Mouse (Mus musculus) forebrain, embryonic 14.5 days (tissue): ENCODE results near the gene Nsd2. TPM values are rescaled to one million over a fixed set of nuclear protein-coding genes. Genes with fewer than 3 reads are reported as not detected.

Experiments
- ATAC-seq: fragments of 200-750 bp; cut with Nextera tagmentation; 2 replicates; pipeline ENCODE4 v1.8.0; 2017; ENCODE audit warnings: mild to moderate bottlenecking, moderate library complexity
- DNase-seq: peaks from one replicate; pipeline ENCODE4 v3.0.0-alpha.2; 2015; ENCODE audit warnings: low spot score
- H3K27ac ChIP-seq: fragments of 300-500 bp; sonication (generic); 2 replicates; pipeline ENCODE4 v1.5.1; 2014; ENCODE audit warnings: low read depth, mild to moderate bottlenecking, control low read depth, low read length, moderate library complexity
- H3K27me3 ChIP-seq: fragments of 300-500 bp; sonication (generic); replicated peaks from 2 replicates; pipeline ENCODE4 v1.6.1; 2014; ENCODE audit warnings: low read length, control low read depth, mixed read lengths; ENCODE audit not compliant: control insufficient read depth, insufficient read depth
- H3K36me3 ChIP-seq: fragments of 300-500 bp; sonication (generic); 2 replicates; pipeline ENCODE4 v1.6.1; 2014; ENCODE audit warnings: low read length, control low read depth; ENCODE audit not compliant: control insufficient read depth, insufficient read depth
- H3K4me1 ChIP-seq: fragments of 300-500 bp; sonication (generic); 2 replicates; pipeline ENCODE4 v1.6.1; 2014; ENCODE audit warnings: antibody characterized with exemption, low read length, control low read depth; ENCODE audit not compliant: control insufficient read depth, insufficient read depth
- H3K4me2 ChIP-seq: fragments of 300-500 bp; sonication (generic); 2 replicates; pipeline ENCODE4 v1.6.1; 2014; ENCODE audit warnings: mild to moderate bottlenecking, control low read depth, low read length
- H3K4me3 ChIP-seq: fragments of 300-500 bp; sonication (generic); 2 replicates; pipeline ENCODE4 v1.5.1; 2014; ENCODE audit warnings: low read depth, low read length, control low read depth
- H3K9ac ChIP-seq: fragments of 300-500 bp; sonication (generic); 2 replicates; pipeline ENCODE4 v1.6.1; 2014; ENCODE audit warnings: mild to moderate bottlenecking, low read length, control low read depth, moderate library complexity
- H3K9me3 ChIP-seq: fragments of 300-500 bp; sonication (generic); replicated peaks from 2 replicates; pipeline ENCODE4 v1.6.1; 2016; ENCODE audit warnings: low read length, control low read depth, mixed read lengths; ENCODE audit not compliant: control insufficient read depth
- WGBS: fragments of 180-500 bp; shearing (Covaris S2); extraction: QIAGEN DNeasy Blood & Tissue Kit; methylation state at CpG from one replicate; pipeline ENCODE4 v1.1.7; 2014; 5-methylcytosine and 5-hydroxymethylcytosine counted together
- polyA plus RNA-seq: library from polyadenylated mRNA; unstranded; fragments of >200 nt; fragmentation: Nextera tagmentation; extraction: Ambion mirVana; gene quantifications from 2 replicates; pipeline ENCODE4 v1.2.1, GENCODE M21; 2014

The Nsd2 gene
- polyA plus RNA-seq, 1 experiment from 2014 or later, result 78.7 TPM

DNA sequence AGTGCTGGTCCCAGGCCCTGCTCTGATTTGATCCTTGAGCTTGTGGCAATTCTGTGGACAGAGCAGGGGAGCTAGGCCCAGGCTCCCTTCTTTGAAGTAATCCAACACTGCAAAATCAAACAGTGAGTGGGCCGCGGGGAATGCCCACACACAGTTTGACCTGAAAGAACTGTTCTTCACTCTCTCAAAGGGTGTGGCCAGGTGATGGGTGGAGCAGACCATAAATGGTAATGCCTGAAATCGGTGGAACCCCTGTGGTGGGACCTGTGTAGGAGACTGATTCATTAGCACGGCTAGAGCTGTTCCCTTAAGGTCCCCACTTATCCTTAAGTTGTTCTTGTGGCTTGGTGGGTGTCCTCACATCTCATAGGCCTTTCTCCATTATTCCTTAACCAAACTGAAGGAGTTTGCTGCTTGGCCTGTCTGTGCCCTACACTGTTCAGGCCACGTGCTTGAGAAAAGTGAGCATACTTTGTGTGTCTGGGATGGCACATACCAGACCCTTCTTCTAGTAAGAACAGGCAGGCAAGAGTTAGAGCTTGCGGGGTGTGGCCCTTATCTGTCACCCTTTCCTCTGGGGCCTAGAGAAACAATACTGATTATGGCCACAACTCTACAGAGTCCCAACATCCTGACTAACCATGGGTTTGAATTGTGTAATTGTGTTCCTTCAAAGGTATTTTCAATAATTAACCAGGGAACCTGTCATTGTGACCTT lies 4.4 kb upstream of the Nsd2 start:
- no peak for ATAC-seq
- 84% methylated on average over 6 of the region's 6 CpGs for WGBS

DNA sequence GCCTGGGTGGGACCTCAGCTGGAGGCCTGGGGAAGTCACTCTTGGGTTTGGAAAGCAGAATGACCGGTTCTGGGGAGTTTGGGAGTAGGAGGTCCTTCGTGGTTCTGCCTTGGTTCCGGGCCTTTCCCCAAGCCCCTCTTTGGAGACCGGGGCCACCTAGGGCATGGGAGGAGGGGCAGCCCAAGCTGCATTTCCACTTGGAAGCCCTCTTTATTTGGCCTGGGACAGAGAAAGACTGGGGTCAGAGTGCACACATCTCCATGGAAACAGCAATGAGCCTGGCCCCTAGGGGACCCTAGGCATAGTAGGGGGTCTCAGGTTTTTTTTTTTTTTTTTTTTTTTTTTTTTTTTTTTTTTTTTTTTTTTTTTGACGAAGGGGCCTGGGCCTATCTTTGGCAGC lies 2.4 kb upstream of the Nsd2 start:
- no peak overlapping the region for H3K27ac ChIP-seq
- ATAC-seq, result no peak
- H3K4me1 ChIP-seq, result peaks cover 20% of the 10 kb centered on the region
- no peaks in the 10 kb centered on the region for H3K27me3 ChIP-seq
- no peak overlapping the region for H3K4me3 ChIP-seq
- no peak overlapping the region for H3K4me2 ChIP-seq
- no peak for DNase-seq
- H3K36me3 ChIP-seq, result no peaks in the 10 kb centered on the region
- H3K9me3 ChIP-seq, result no peaks in the 10 kb centered on the region
- 5% methylated on average over 5 of the region's 5 CpGs for WGBS
- H3K9ac ChIP-seq, result no peak overlapping the region

More for the DNA sequence above, 4.4 kb upstream of the Nsd2 start:
- Histone ChIP-seq H3K27me3 (no peaks in the 10 kb centered on the region), H3K4me2 (no peak overlapping the region), H3K9me3 (no peaks in the 10 kb centered on the region), H3K27ac (no peak overlapping the region), H3K4me3 (no peak overlapping the region), H3K36me3 (no peaks in the 10 kb centered on the region), H3K9ac (no peak overlapping the region), H3K4me1 (peaks cover 8% of the 10 kb centered on the region; the same call in 1 of the 2 replicates)
- no peak for DNase-seq

DNA sequence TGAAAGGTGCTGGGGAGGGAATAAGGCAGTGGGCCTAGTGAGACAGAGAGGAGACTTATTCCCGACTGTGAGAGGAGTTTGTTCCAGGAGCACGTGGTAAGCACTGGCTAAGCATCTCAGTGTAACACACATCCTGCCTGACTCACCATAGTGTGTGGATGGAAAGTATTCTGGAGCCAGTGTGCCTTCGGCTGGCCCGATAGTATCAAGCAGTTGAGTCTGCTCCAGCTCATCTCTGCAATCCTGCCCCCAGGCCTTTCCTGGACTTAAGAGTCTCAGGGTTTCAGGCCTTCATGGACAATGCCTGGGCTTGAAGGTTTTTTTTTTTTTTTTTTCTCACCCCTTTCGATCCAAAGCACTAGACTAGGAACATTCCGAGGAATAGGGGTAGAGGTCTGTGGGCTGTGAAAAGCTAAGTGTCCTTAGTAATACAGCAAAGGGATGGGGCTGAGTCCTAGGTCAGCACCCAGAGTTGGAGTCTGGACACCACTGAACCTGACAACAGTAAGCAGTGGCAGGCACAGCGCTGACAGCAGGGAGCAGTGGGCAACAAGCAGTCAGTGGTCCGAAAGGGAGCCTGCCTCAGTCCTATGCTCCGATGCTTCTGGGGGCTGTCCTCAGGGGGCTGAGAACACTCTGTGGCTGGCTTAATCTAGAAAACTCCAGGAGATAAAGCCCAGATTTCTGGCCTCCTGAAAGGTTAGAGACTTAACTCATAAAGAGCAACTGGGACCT lies 1.2 kb upstream of the Nsd2 start:
- H3K9ac ChIP-seq, result peak overlapping the region; percentile 100
- H3K4me3 ChIP-seq, result peak overlapping the region; percentile 100
- DNase-seq (peak; percentile 16), ATAC-seq (peak; percentile 29; the same call in 1 of the 2 replicates)
- H3K4me1 ChIP-seq, result peaks cover 25% of the 10 kb centered on the region
- no peaks in the 10 kb centered on the region for H3K27me3 ChIP-seq
- 7% methylated on average over 9 of the region's 9 CpGs for WGBS
- peak overlapping the region; percentile 81 for H3K4me2 ChIP-seq
- H3K27ac ChIP-seq, result peak overlapping the region; percentile 99
- 0 out of 2 replicates have a peak, but pooled peaks cover 4% of the 10 kb centered on the region for H3K36me3 ChIP-seq
- H3K9me3 ChIP-seq, result no peaks in the 10 kb centered on the region

GRCm38 (mm10) chr5:33820733-33821621 lies 452 bp downstream of the Nsd2 start:
- peak; percentile 25 for ATAC-seq
- H3K4me1 ChIP-seq, result peaks cover 35% of the 10 kb centered on the region
- WGBS, result under 1% methylated on average over 92 of the region's 121 CpGs

DNA sequence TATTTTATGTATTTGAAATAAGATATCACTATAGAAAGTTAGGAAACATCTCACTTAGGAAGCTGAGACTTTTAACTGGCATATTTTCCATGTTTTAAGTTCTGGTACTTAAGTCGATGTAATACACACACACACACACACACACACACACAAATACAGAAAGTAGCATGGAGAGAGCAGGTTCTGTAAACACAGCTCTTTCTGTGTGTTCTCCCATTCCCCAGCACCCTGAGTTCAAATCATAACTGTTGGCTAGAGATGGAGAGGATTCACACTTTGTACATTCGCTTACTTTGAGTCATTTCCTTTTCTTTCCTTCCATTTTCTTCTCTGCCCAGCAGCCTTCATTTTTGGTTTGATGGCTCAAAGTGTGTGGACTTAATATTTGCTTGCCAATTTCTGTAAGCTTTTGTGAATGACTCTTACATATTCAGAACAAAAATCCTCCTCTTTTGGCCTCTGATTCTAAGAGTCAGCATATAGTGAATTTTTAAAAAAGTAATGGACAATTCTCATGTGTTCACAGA lies 1.4 kb downstream of the Nsd2 start:
- Histone ChIP-seq H3K27me3 (no peaks in the 10 kb centered on the region), H3K36me3 (0 out of 2 replicates have a peak, but pooled peaks cover 4% of the 10 kb centered on the region), H3K4me2 (peak overlapping the region; percentile 77), H3K9me3 (no peaks in the 10 kb centered on the region), H3K4me1 (peaks cover 41% of the 10 kb centered on the region), H3K4me3 (peak overlapping the region; percentile 100), H3K27ac (no peak overlapping the region), H3K9ac (peak overlapping the region; percentile 100)
- no peak for DNase-seq
- 34% methylated on average over 2 of the region's 2 CpGs for WGBS
- ATAC-seq, result no peak

More at GRCm38 (mm10) chr5:33820733-33821621, 452 bp downstream of the Nsd2 start:
- H3K36me3 ChIP-seq, result 0 out of 2 replicates have a peak, but pooled peaks cover 4% of the 10 kb centered on the region
- H3K27me3 ChIP-seq, result no peaks in the 10 kb centered on the region
- peak overlapping the region; percentile 100 for H3K9ac ChIP-seq
- H3K27ac ChIP-seq, result peak overlapping the region; percentile 99
- no peaks in the 10 kb centered on the region for H3K9me3 ChIP-seq
- peak; percentile 55 for DNase-seq
- H3K4me2 ChIP-seq, result peak overlapping the region; percentile 77
- peak overlapping the region; percentile 100 for H3K4me3 ChIP-seq

GRCm38 (mm10) chr5:33822456-33822855 lies 1.9 kb downstream of the Nsd2 start:
- Histone ChIP-seq H3K27me3 (no peaks in the 10 kb centered on the region), H3K9me3 (no peaks in the 10 kb centered on the region), H3K9ac (peak overlapping the region; percentile 100; the same call in 1 of the 2 replicates), H3K4me3 (peak overlapping the region; percentile 100), H3K36me3 (0 out of 2 replicates have a peak, but pooled peaks cover 4% of the 10 kb centered on the region), H3K4me1 (peaks cover 41% of the 10 kb centered on the region), H3K27ac (no peak overlapping the region), H3K4me2 (peak overlapping the region; percentile 77)
- DNase-seq (peak; percentile 7), ATAC-seq (no peak)
- WGBS, result 10% methylated on average over 3 of the region's 3 CpGs

DNA sequence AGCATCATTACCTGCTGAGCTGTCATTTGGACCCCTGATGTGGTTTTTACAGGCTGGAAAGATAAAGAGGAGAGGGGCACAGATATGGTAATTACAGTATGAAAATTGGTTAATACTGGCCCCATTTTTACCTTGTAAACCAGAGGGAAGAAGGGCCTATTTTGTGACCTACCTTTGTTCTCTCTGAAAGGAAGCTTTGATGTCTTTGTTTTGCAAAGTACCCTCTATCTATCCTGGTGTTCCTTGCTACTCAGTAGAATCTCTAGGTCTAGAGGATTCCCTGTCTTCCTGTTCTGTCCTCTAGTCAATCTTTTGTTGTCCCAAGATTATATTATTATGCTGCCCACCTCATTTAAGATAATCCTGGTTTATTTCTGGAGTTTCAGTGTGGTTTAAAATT lies 5.5 kb downstream of the Nsd2 start:
- ATAC-seq, result no peak
- no peaks in the 10 kb centered on the region for H3K27me3 ChIP-seq
- H3K9ac ChIP-seq, result no peak overlapping the region
- no peak overlapping the region for H3K27ac ChIP-seq
- no peaks in the 10 kb centered on the region for H3K9me3 ChIP-seq
- 0 out of 2 replicates have a peak, but pooled peaks cover 7% of the 10 kb centered on the region for H3K36me3 ChIP-seq
- peaks cover 33% of the 10 kb centered on the region for H3K4me1 ChIP-seq
- no peak overlapping the region for H3K4me2 ChIP-seq
- no peak for DNase-seq
- H3K4me3 ChIP-seq, result no peak overlapping the region

GRCm38 (mm10) chr5:33828107-33828506 lies 7.6 kb downstream of the Nsd2 start:
- DNase-seq (no peak), ATAC-seq (no peak)
- 69% methylated on average over 8 of the region's 8 CpGs for WGBS

More at GRCm38 (mm10) chr5:33828107-33828506, 7.6 kb downstream of the Nsd2 start:
- 0 out of 2 replicates have a peak, but pooled peaks cover 7% of the 10 kb centered on the region for H3K36me3 ChIP-seq
- H3K4me3 ChIP-seq, result no peak overlapping the region
- no peak overlapping the region for H3K9ac ChIP-seq
- H3K4me1 ChIP-seq, result peaks cover 21% of the 10 kb centered on the region; the same call in 1 of the 2 replicates
- H3K9me3 ChIP-seq, result no peaks in the 10 kb centered on the region
- no peaks in the 10 kb centered on the region for H3K27me3 ChIP-seq
- H3K27ac ChIP-seq, result no peak overlapping the region
- no peak overlapping the region for H3K4me2 ChIP-seq
